Mouse (Mus musculus) neutrophil, adult 5-6 weeks (primary cell): ENCODE measurements around the gene Hykk. TPM values are rescaled to one million over a fixed set of nuclear protein-coding genes. Genes with fewer than 3 reads are reported as not detected.

Experiments
- ATAC-seq: fragments of 151-379, 151-347 bp; 2 replicates; pipeline ENCODE4 v1.8.0; 2017; ENCODE audit warnings: mild to moderate bottlenecking, moderate TSS enrichment; ENCODE audit not compliant: insufficient number of reproducible peaks, poor library complexity, low FRiP score, severe bottlenecking; ENCODE audit errors: extremely low read depth
- total RNA-seq: library from RNA; stranded (forward); fragments of 200-1000 nt; gene quantifications from 2 replicates; pipeline ENCODE4 v1.2.3, GENCODE M21; 2017

Hykk gene
- total RNA-seq, 1 experiment from 2014 or later = 0.23 TPM

- no peak for ATAC-seq
Measured at GRCm38 (mm10) chr9:54969972-54970637, 53.0 kb downstream of the Hykk start.

- no peak for ATAC-seq
Measured at GRCm38 (mm10) chr9:54980674-54981073, 63.6 kb downstream of the Hykk start, which contains the start of gene Chrna5. Gene Chrna5 (plus strand): TSS chr9:54980880.

- no peak for ATAC-seq
Measured at GRCm38 (mm10) chr9:54981291-54982191, 64.5 kb downstream of the Hykk start.

GRCm38 (mm10) chr9:54982401-54982800, 65.3 kb downstream of the Hykk start:
- ATAC-seq = no peak

- ATAC-seq = no peak
Measured at GRCm38 (mm10) chr9:54990362-54990761, 73.3 kb downstream of the Hykk start.

GRCm38 (mm10) chr9:54994381-54994780, 77.3 kb downstream of the Hykk start:
- ATAC-seq = no peak

- ATAC-seq = no peak
Measured at GRCm38 (mm10) chr9:54995645-54996044, 78.6 kb downstream of the Hykk start.

Other genes with a start within 250 kb of the Hykk start
- gene Dnaja4, start 218.4 kb upstream of the Hykk start, total RNA-seq = 1.4 and 2.3 TPM in 2 replicates
- 22.5 and 29.2 TPM in 2 replicates for gene Wdr61, start 182.8 kb upstream of the Hykk start, total RNA-seq
- gene Crabp1, start 152.5 kb upstream of the Hykk start, total RNA-seq = not detected in 2 replicates
- gene Ireb2, start 53.5 kb upstream of the Hykk start, total RNA-seq = 42.1 and 49.6 TPM in 2 replicates
- 114 and 125 TPM in 2 replicates for gene Psma4, start 33.5 kb downstream of the Hykk start, total RNA-seq
- gene AY074887, start 33.7 kb downstream of the Hykk start, total RNA-seq = not detected in 2 replicates
- not detected in 2 replicates for gene Chrna5, start 63.6 kb downstream of the Hykk start, total RNA-seq
- not detected in 2 replicates for gene Chrna3, start 109.3 kb downstream of the Hykk start, total RNA-seq
- not detected in 2 replicates for gene Chrnb4, start 131.5 kb downstream of the Hykk start, total RNA-seq
- 32.9 and 37.0 TPM in 2 replicates for gene Ube2q2, start 231.6 kb downstream of the Hykk start, total RNA-seq